ENCODE assay signal across 15 mouse cellular contexts in the genomic region with DNA sequence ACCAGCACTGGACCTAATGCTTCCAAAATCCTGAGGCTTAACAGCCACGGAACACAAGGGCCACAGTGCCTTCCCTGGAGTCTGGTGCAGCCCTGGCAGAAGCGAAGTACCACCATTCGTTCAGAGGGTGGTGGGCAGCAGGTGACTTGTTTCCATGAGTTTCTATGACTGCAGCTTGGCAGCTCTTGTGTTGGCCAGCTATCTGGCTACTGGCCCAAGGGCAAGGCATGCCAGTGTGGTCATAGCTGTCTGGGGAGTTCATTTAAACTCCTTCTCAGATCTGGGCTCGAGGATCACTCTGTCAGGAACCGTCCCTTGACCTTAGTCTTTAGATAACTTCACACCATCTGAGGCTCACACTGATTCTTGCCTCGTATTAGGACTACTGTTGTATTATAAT.
DNase-seq lines count a peak whose midpoint lies in the region; ATAC-seq and TF ChIP-seq lines count a peak whose summit lies in the region.
"Had no signal": no experiment of that assay in that cellular context is flagged by ENCODE, and none has a peak within 500 bp of the region (broad histone marks: within the 10 kb centered on the region; RNA-seq: fewer than 3 reads in every experiment).

No protein-coding gene starts in this region.

- no peaks in the 10 kb centered on the region for H3K9me3 ChIP-seq in stomach, postnatal 0 days (ENCODE audit: control insufficient read depth, low read length)
- H3K9me3 ChIP-seq: heart, embryonic 15.5 days; midbrain, embryonic 12.5 days; stomach, embryonic 15.5 days had no signal

- no peak for TF ChIP-seq CTCF in kidney, adult 2 months (conservative IDR thresholded peaks at IDR 0.05; ENCODE audit: insufficient read depth, insufficient read length, low read depth, low read length)
- TF ChIP-seq CTCF in stomach, postnatal 0 days (IDR thresholded peaks at IDR 0.05; ENCODE audit: low read depth) = no peak

- no peaks in the 10 kb centered on the region for H3K27me3 ChIP-seq in kidney, adult 2 months (replicated peaks; ENCODE audit: control insufficient read depth, insufficient read depth, low read length)
- H3K27me3 ChIP-seq in stomach, postnatal 0 days (ENCODE audit: control insufficient read depth, insufficient read depth, low read length) = no peaks in the 10 kb centered on the region
- H3K27me3 ChIP-seq: heart, embryonic 15.5 days; midbrain, embryonic 12.5 days; stomach, embryonic 15.5 days had no signal

- no peak for ATAC-seq in stomach, postnatal 0 days (ENCODE audit: low FRiP score, low TSS enrichment)

- H3K9ac ChIP-seq in stomach, postnatal 0 days (ENCODE audit: low read length) = no peak overlapping the region
- H3K9ac ChIP-seq: heart, embryonic 15.5 days; midbrain, embryonic 12.5 days; stomach, embryonic 15.5 days had no signal

- TF ChIP-seq POLR2A in kidney, adult 2 months (IDR thresholded peaks at IDR 0.05; ENCODE audit: low read depth, low read length) = no peak

- no peak overlapping the region for H3K4me2 ChIP-seq in stomach, postnatal 0 days (replicated peaks; ENCODE audit: low read depth)
- H3K4me2 ChIP-seq: heart, embryonic 15.5 days; midbrain, embryonic 12.5 days; stomach, embryonic 15.5 days had no signal

- no peaks in the 10 kb centered on the region for H3K4me1 ChIP-seq in kidney, adult 2 months (ENCODE audit: control insufficient read depth, insufficient read depth, low read length)
- H3K4me1 ChIP-seq in stomach, postnatal 0 days (replicated peaks; ENCODE audit: control insufficient read depth, insufficient read depth) = no peaks in the 10 kb centered on the region
- H3K4me1 ChIP-seq: heart, embryonic 15.5 days; stomach, embryonic 15.5 days had no signal

- TF ChIP-seq EP300 in stomach, postnatal 0 days (optimal IDR thresholded peaks at IDR 0.05) = no peak

- no peak overlapping the region for H3K27ac ChIP-seq in kidney, adult 2 months (ENCODE audit: insufficient read depth, low read depth, low read length)
- no peak overlapping the region for H3K27ac ChIP-seq in stomach, postnatal 0 days (replicated peaks)
- H3K27ac ChIP-seq: heart, embryonic 15.5 days; midbrain, embryonic 12.5 days; stomach, embryonic 15.5 days had no signal

- H3K36me3 ChIP-seq in kidney, adult 2 months (ENCODE audit: control insufficient read depth, insufficient read depth, low read length) = no peaks in the 10 kb centered on the region
- H3K36me3 ChIP-seq in stomach, postnatal 0 days (ENCODE audit: control insufficient read depth, insufficient read depth, low read length) = no peaks in the 10 kb centered on the region
- H3K36me3 ChIP-seq: heart, embryonic 15.5 days; stomach, embryonic 15.5 days had no signal

- no peak overlapping the region for H3K4me3 ChIP-seq in kidney, adult 2 months (ENCODE audit: insufficient read depth, low read depth, low read length)
- H3K4me3 ChIP-seq in stomach, postnatal 0 days (ENCODE audit: low read depth, low read length) = no peak overlapping the region
- H3K4me3 ChIP-seq: heart, embryonic 15.5 days; midbrain, embryonic 12.5 days; stomach, embryonic 15.5 days had no signal

- 83% methylated on average over 6 of the region's 6 CpGs for WGBS in kidney, adult 2 months
- WGBS in stomach, postnatal 0 days = 86% methylated on average over 6 of the region's 6 CpGs

- peak; percentile 60 to 62 for DNase-seq in cerebellum, postnatal 10 days
- DNase-seq in cerebellum, postnatal 4 days (ENCODE audit: low spot score in 2 of 2) = no peak
- DNase-seq in kidney, adult 2 months = peak; percentile 28
- no peak for DNase-seq in kidney, adult 18-20 months
- peak; percentile 12 for DNase-seq in right cerebral cortex, postnatal 4 days
- no peak for DNase-seq in right cerebral cortex, postnatal 14 days
- no peak for DNase-seq in spleen, postnatal 4 days (ENCODE audit: low spot score in 2 of 2)
- DNase-seq in stomach, postnatal 0 days (ENCODE audit: low spot score) = no peak
- DNase-seq: liver; lung, adult 18-20 months; lung, postnatal 36 days; retina, postnatal 1 day had no signal

Comparison
In these comparisons a context has a peak if more than half of its experiments do, and no peak if none do; other contexts are left out.
1. DNase-seq: peak in cerebellum, postnatal 10 days (2 of 2), kidney, adult 2 months (single experiment) and right cerebral cortex, postnatal 4 days (single experiment); none in cerebellum, postnatal 4 days (0 of 2), kidney, adult 18-20 months (single experiment), right cerebral cortex, postnatal 14 days (single experiment), spleen, postnatal 4 days (0 of 2) and stomach, postnatal 0 days (single experiment).